Mouse (Mus musculus): ENCODE measurements around the gene D630045J12Rik. TPM values are rescaled to one million over a fixed set of nuclear protein-coding genes. Genes with fewer than 3 reads are reported as not detected.

The D630045J12Rik gene
- polyA plus RNA-seq, 1 experiment from 2014 or later, result 3.5 TPM

- TF ChIP-seq CTCF (IDR thresholded peaks at IDR 0.05; ENCODE audit: low read depth), result no peak
- Histone ChIP-seq H3K27ac (no peak overlapping the region), H3K9me3 (replicated peaks; ENCODE audit: low read length) (no peaks in the 10 kb centered on the region), H3K4me2 (ENCODE audit: low read length) (no peak overlapping the region), H3K36me3 (ENCODE audit: insufficient read depth, low read length) (no peaks in the 10 kb centered on the region), H3K9ac (ENCODE audit: low read depth, low read length) (no peak overlapping the region), H3K4me1 (replicated peaks; ENCODE audit: insufficient read depth, low read length) (peaks cover 3% of the 10 kb centered on the region; the same call in 1 of the 2 replicates), H3K27me3 (ENCODE audit: insufficient read depth, low read length) (no peaks in the 10 kb centered on the region), H3K4me3 (replicated peaks; ENCODE audit: low read depth, low read length) (no peak overlapping the region)
- 59% methylated on average over 5 of the region's 5 CpGs for WGBS
- ATAC-seq (replicated peaks; ENCODE audit: low FRiP score, low read depth) (no peak), DNase-seq (ENCODE audit: low spot score) (no peak)
Measured at GRCm38 (mm10) chr6:38201495-38201894, 52.3 kb downstream of the D630045J12Rik start.

- Histone ChIP-seq H3K4me2 (ENCODE audit: low read length) (no peak overlapping the region), H3K9ac (ENCODE audit: low read depth, low read length) (no peak overlapping the region), H3K4me1 (replicated peaks; ENCODE audit: insufficient read depth, low read length) (peaks cover 3% of the 10 kb centered on the region; the same call in 1 of the 2 replicates), H3K27me3 (ENCODE audit: insufficient read depth, low read length) (no peaks in the 10 kb centered on the region), H3K4me3 (replicated peaks; ENCODE audit: low read depth, low read length) (no peak overlapping the region), H3K36me3 (ENCODE audit: insufficient read depth, low read length) (0 out of 2 replicates have a peak, but pooled peaks cover 5% of the 10 kb centered on the region), H3K27ac (no peak overlapping the region), H3K9me3 (replicated peaks; ENCODE audit: low read length) (no peaks in the 10 kb centered on the region)
- no peak for TF ChIP-seq CTCF (IDR thresholded peaks at IDR 0.05; ENCODE audit: low read depth)
- WGBS, result 82% methylated on average over 6 of the region's 6 CpGs
- ATAC-seq (replicated peaks; ENCODE audit: low FRiP score, low read depth) (no peak), DNase-seq (ENCODE audit: low spot score) (no peak)
Measured at GRCm38 (mm10) chr6:38199599-38199998, 54.2 kb downstream of the D630045J12Rik start.

DNA sequence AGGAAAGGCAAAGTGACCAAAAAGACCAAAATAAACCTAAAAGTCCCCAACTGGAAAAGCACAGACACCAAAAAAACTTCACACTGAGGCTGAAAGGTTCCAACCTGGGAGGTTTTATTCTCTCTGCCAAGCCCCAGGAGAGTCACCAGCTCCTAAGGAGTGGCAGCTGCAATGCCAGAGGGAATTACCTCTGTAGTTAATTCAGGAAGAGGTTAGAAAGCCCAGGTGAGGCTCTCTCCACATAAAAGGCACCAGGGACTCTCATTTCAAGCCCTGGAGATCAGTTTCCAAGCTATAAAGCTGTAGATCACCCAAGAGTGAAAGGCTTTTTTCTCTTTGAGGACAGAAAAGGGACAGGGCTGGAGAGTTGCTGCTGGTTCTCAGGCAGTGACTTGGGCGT lies 55.1 kb downstream of the D630045J12Rik start:
- WGBS, result 73% methylated on average over 1 of the region's 1 CpGs
- Histone ChIP-seq H3K36me3 (ENCODE audit: insufficient read depth, low read length) (0 out of 2 replicates have a peak, but pooled peaks cover 5% of the 10 kb centered on the region), H3K4me1 (replicated peaks; ENCODE audit: insufficient read depth, low read length) (peaks cover 3% of the 10 kb centered on the region; the same call in 1 of the 2 replicates), H3K9ac (ENCODE audit: low read depth, low read length) (no peak overlapping the region), H3K27me3 (ENCODE audit: insufficient read depth, low read length) (no peaks in the 10 kb centered on the region), H3K4me3 (replicated peaks; ENCODE audit: low read depth, low read length) (no peak overlapping the region), H3K4me2 (ENCODE audit: low read length) (no peak overlapping the region), H3K9me3 (replicated peaks; ENCODE audit: low read length) (no peaks in the 10 kb centered on the region), H3K27ac (no peak overlapping the region)
- ATAC-seq (replicated peaks; ENCODE audit: low FRiP score, low read depth) (no peak), DNase-seq (ENCODE audit: low spot score) (no peak)
- TF ChIP-seq CTCF (IDR thresholded peaks at IDR 0.05; ENCODE audit: low read depth), result no peak

GRCm38 (mm10) chr6:38196266-38197189 lies 57.3 kb downstream of the D630045J12Rik start:
- peak; percentile 30 for DNase-seq (ENCODE audit: low spot score)
- no peaks in the 10 kb centered on the region for H3K4me1 ChIP-seq (replicated peaks; ENCODE audit: insufficient read depth, low read length)
- no peak for TF ChIP-seq CTCF (IDR thresholded peaks at IDR 0.05; ENCODE audit: low read depth)
- 0 out of 2 replicates have a peak, but pooled peaks cover 5% of the 10 kb centered on the region for H3K36me3 ChIP-seq (ENCODE audit: insufficient read depth, low read length)
- 73% methylated on average over 24 of the region's 24 CpGs for WGBS
- no peak overlapping the region for H3K4me2 ChIP-seq (ENCODE audit: low read length)
- H3K27ac ChIP-seq, result no peak overlapping the region
- H3K9me3 ChIP-seq (replicated peaks; ENCODE audit: low read length), result no peaks in the 10 kb centered on the region
- no peak for ATAC-seq (replicated peaks; ENCODE audit: low FRiP score, low read depth)
- no peaks in the 10 kb centered on the region for H3K27me3 ChIP-seq (ENCODE audit: insufficient read depth, low read length)
- H3K9ac ChIP-seq (ENCODE audit: low read depth, low read length), result no peak overlapping the region
- H3K4me3 ChIP-seq (replicated peaks; ENCODE audit: low read depth, low read length), result no peak overlapping the region

DNA sequence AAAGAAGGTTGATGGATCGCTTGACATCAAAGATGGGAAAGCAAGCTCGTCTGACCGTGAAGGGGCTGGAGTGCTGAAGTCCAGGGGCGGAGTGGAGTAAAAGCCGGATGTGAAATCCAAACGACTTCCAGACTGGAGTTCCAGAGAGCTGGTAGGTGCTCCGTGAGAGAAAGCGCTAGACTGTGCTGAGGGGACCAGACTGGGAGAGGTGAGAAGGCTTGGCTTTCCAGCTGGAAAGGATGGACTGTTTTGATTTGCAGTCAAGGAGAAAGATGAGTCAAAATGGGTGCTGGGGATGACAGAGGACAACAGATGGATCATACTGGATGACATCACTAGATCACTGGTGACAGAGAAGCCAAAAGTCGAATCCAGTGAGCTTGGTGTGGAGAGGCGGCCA lies 58.5 kb downstream of the D630045J12Rik start:
- Histone ChIP-seq H3K4me2 (ENCODE audit: low read length) (no peak overlapping the region), H3K4me3 (replicated peaks; ENCODE audit: low read depth, low read length) (no peak overlapping the region), H3K27ac (no peak overlapping the region), H3K36me3 (ENCODE audit: insufficient read depth, low read length) (0 out of 2 replicates have a peak, but pooled peaks cover 5% of the 10 kb centered on the region), H3K9me3 (replicated peaks; ENCODE audit: low read length) (no peaks in the 10 kb centered on the region), H3K9ac (ENCODE audit: low read depth, low read length) (no peak overlapping the region), H3K4me1 (replicated peaks; ENCODE audit: insufficient read depth, low read length) (no peaks in the 10 kb centered on the region), H3K27me3 (ENCODE audit: insufficient read depth, low read length) (no peaks in the 10 kb centered on the region)
- no peak for TF ChIP-seq CTCF (IDR thresholded peaks at IDR 0.05; ENCODE audit: low read depth)
- ATAC-seq (replicated peaks; ENCODE audit: low FRiP score, low read depth) (no peak), DNase-seq (ENCODE audit: low spot score) (no peak)
- WGBS, result 65% methylated on average over 10 of the region's 10 CpGs

GRCm38 (mm10) chr6:38194046-38194445 lies 59.8 kb downstream of the D630045J12Rik start:
- DNase-seq (ENCODE audit: low spot score) (no peak), ATAC-seq (replicated peaks; ENCODE audit: low FRiP score, low read depth) (no peak)
- H3K4me3 ChIP-seq (replicated peaks; ENCODE audit: low read depth, low read length), result no peak overlapping the region
- no peaks in the 10 kb centered on the region for H3K27me3 ChIP-seq (ENCODE audit: insufficient read depth, low read length)
- H3K4me2 ChIP-seq (ENCODE audit: low read length), result no peak overlapping the region
- H3K9ac ChIP-seq (ENCODE audit: low read depth, low read length), result no peak overlapping the region
- no peak overlapping the region for H3K27ac ChIP-seq
- 86% methylated on average over 7 of the region's 7 CpGs for WGBS
- H3K9me3 ChIP-seq (replicated peaks; ENCODE audit: low read length), result no peaks in the 10 kb centered on the region
- 0 out of 2 replicates have a peak, but pooled peaks cover 5% of the 10 kb centered on the region for H3K36me3 ChIP-seq (ENCODE audit: insufficient read depth, low read length)
- no peaks in the 10 kb centered on the region for H3K4me1 ChIP-seq (replicated peaks; ENCODE audit: insufficient read depth, low read length)
- TF ChIP-seq CTCF (IDR thresholded peaks at IDR 0.05; ENCODE audit: low read depth), result no peak

All from kidney, postnatal 0 days (tissue).